19 mouse cellular contexts compared by ENCODE assay signal in the genomic region with DNA sequence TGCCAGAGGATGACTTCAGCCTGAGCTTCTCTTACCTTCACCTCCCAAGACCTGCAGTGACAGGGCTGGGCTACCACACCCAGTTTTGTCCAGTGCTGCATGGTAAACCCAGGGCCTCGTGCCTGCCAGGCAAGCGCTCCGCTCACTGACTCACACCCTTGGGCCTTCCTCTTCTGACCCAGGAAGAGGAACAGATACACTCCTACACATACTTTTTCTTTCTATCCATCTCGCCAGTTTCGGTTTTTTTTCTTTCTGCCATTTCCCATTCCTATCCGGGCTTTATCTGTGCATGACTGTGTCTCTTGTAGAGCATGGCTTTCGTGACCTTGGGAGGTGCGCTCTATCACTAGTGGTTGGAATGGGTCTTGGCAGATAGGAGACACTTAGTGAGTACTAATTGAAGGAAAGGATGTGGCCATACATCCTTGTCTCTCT. TPM values are rescaled to one million over a fixed set of nuclear protein-coding genes. Genes with fewer than 3 reads are reported as not detected.
DNase-seq lines count a peak whose midpoint lies in the region; ATAC-seq and TF ChIP-seq lines count a peak whose summit lies in the region.
"Had no signal": no experiment of that assay in that cellular context is flagged by ENCODE, and none has a peak within 500 bp of the region (broad histone marks: within the 10 kb centered on the region; RNA-seq: fewer than 3 reads in every experiment).

No protein-coding gene starts in this region.

- TF ChIP-seq POLR2A in bone marrow macrophage, adult 2 months (IDR thresholded peaks at IDR 0.05; ENCODE audit: borderline replicate concordance, low read depth, low read length) = no peak

- H3K4me1 ChIP-seq in bone marrow macrophage, adult 2 months (ENCODE audit: control insufficient read depth, insufficient read depth, low read length) = peaks cover 46% of the 10 kb centered on the region
- peaks cover 14% of the 10 kb centered on the region for H3K4me1 ChIP-seq in liver, embryonic 11.5 days (replicated peaks; ENCODE audit: control insufficient read depth, insufficient read depth, low read length)

- peak overlapping the region; percentile 91 for H3K27ac ChIP-seq in bone marrow macrophage, adult 2 months (ENCODE audit: insufficient read depth, low read depth, low read length)
- H3K27ac ChIP-seq in liver, embryonic 11.5 days (ENCODE audit: low read depth, low read length) = no peak overlapping the region
- H3K27ac ChIP-seq: hindbrain, embryonic 14.5 days; midbrain, embryonic 10.5 days had no signal

- H3K9me3 ChIP-seq in liver, embryonic 11.5 days (ENCODE audit: control insufficient read depth, low read length) = no peaks in the 10 kb centered on the region
- H3K9me3 ChIP-seq: heart, embryonic 12.5 days; midbrain, embryonic 10.5 days had no signal

- no peak overlapping the region for H3K9ac ChIP-seq in liver, embryonic 11.5 days (ENCODE audit: low read depth, low read length)
- H3K9ac ChIP-seq: heart, embryonic 12.5 days; hindbrain, embryonic 14.5 days; lung, embryonic 14.5 days had no signal

- WGBS in liver, embryonic 11.5 days = 77% methylated on average over 8 of the region's 8 CpGs

- peak; percentile 53; the same call in 1 of the 2 replicates for ATAC-seq in liver, embryonic 11.5 days (replicated peaks; ENCODE audit: low FRiP score)
- ATAC-seq in megakaryocyte-erythroid progenitor cell, adult 5-6 weeks (replicated peaks; ENCODE audit: low FRiP score, low TSS enrichment, poor library complexity, severe bottlenecking) = peak; percentile 55
- ATAC-seq: CD4-positive, CD25-positive, alpha-beta regulatory T cell, adult 4 months had no signal

- H3K27me3 ChIP-seq in liver, embryonic 11.5 days (replicated peaks; ENCODE audit: control insufficient read depth, insufficient read depth, low read length) = no peaks in the 10 kb centered on the region
- H3K27me3 ChIP-seq: heart, embryonic 12.5 days had no signal

- DNase-seq in A20 (ENCODE audit: low read depth, low spot score) = peak; percentile 76
- DNase-seq in liver, embryonic 11.5 days (ENCODE audit: low spot score) = no peak
- DNase-seq in ovary, postnatal 14 days (ENCODE audit: low spot score) = no peak
- no peak for DNase-seq in cerebellum, adult 9-11 months
- DNase-seq in layer of hippocampus, postnatal 10 days (ENCODE audit: low spot score in 2 of 2) = no peak
- DNase-seq: cerebellum, postnatal 10 days; gastrocnemius, postnatal 14 days; kidney, adult 8-10 months; lung, embryonic 14.5 days; right cerebral cortex, postnatal 25 days; thymus, postnatal 36 days had no signal

- no peaks in the 10 kb centered on the region for H3K36me3 ChIP-seq in liver, embryonic 11.5 days (ENCODE audit: control insufficient read depth, insufficient read depth, low read length)
- H3K36me3 ChIP-seq: heart, embryonic 12.5 days; midbrain, embryonic 10.5 days had no signal

- no peak overlapping the region for H3K4me2 ChIP-seq in liver, embryonic 11.5 days
- H3K4me2 ChIP-seq: heart, embryonic 12.5 days; hindbrain, embryonic 14.5 days; lung, embryonic 14.5 days had no signal

- peak overlapping the region; percentile 39 for H3K4me3 ChIP-seq in bone marrow macrophage, adult 2 months (ENCODE audit: insufficient read depth, low read length)
- H3K4me3 ChIP-seq in liver, embryonic 11.5 days (ENCODE audit: low read depth, low read length) = no peak overlapping the region
- H3K4me3 ChIP-seq: erythroblast, embryonic 14.5 days; heart, embryonic 12.5 days; midbrain, embryonic 10.5 days; myocyte had no signal

- no peak for TF ChIP-seq CTCF in bone marrow macrophage, adult 2 months (IDR thresholded peaks at IDR 0.05; ENCODE audit: low read depth, low read length)

RNA-seq across cellular contexts. Expression of a gene that starts 23.8 kb away (rescaled TPM):
- 20.6 and 26.3 TPM in 2 replicates for polyA plus RNA-seq in bone marrow macrophage, adult 2 months (2012; ENCODE audit: insufficient read depth, insufficient read length, missing spikeins)
- 5.5 and 6.4 TPM in 2 replicates for polyA plus RNA-seq in liver, embryonic 11.5 days (2014; fragmentation: Nextera tagmentation; extraction: Ambion mirVana)
- total RNA-seq in megakaryocyte-erythroid progenitor cell, adult 5-6 weeks (2014; fragmentation: Nextera tagmentation) = 9.2 and 9.6 TPM in 2 replicates
- total RNA-seq in megakaryocyte-erythroid progenitor cell, adult 5-6 weeks (2017) = 2.9 and 3.8 TPM in 2 replicates
- 1 to 10 TPM; 8.5 to 8.9 TPM for total RNA-seq in layer of hippocampus, postnatal 10 days (2021)

RNA-seq across cellular contexts. Expression of a gene that starts 24.0 kb away (rescaled TPM):
- 16.4 and 16.5 TPM in 2 replicates for polyA plus RNA-seq in bone marrow macrophage, adult 2 months (2012; ENCODE audit: insufficient read depth, insufficient read length, missing spikeins)
- 18.9 and 19.7 TPM in 2 replicates for polyA plus RNA-seq in liver, embryonic 11.5 days (2014; fragmentation: Nextera tagmentation; extraction: Ambion mirVana)
- total RNA-seq in megakaryocyte-erythroid progenitor cell, adult 5-6 weeks (2014; fragmentation: Nextera tagmentation) = 17.7 and 21.1 TPM in 2 replicates
- 10.6 and 15.6 TPM in 2 replicates for total RNA-seq in megakaryocyte-erythroid progenitor cell, adult 5-6 weeks (2017)
- total RNA-seq in layer of hippocampus, postnatal 10 days (2021) = 10 to 100 TPM; 78.5 to 94.9 TPM
